Mouse (Mus musculus) limb, embryonic 11.5 days (tissue): Measurements from ENCODE around the gene Nudt2. TPM values are rescaled to one million over a fixed set of nuclear protein-coding genes. Genes with fewer than 3 reads are reported as not detected.

Experiments
- ATAC-seq: fragments of 200-750 bp; cut with Nextera tagmentation; 2 replicates; pipeline ENCODE4 v1.8.0; 2017; ENCODE audit warnings: low read depth; ENCODE audit not compliant: insufficient number of reproducible peaks, low FRiP score, low TSS enrichment
- DNase-seq: peaks from one replicate; pipeline ENCODE4 v3.0.0-alpha.2; 2015; ENCODE audit warnings: low spot score
- H3K27ac ChIP-seq: fragments of 300-500 bp; sonication (generic); replicated peaks from 2 replicates; pipeline ENCODE4 v1.5.1; 2014; ENCODE audit warnings: low read depth, mild to moderate bottlenecking, low read length
- H3K27me3 ChIP-seq: fragments of 300-500 bp; sonication (generic); 2 replicates; pipeline ENCODE4 v1.6.1; 2014; ENCODE audit warnings: mild to moderate bottlenecking, low read length, mixed read lengths; ENCODE audit not compliant: control insufficient read depth, insufficient read depth
- H3K36me3 ChIP-seq: fragments of 300-500 bp; sonication (generic); 2 replicates; pipeline ENCODE4 v1.6.1; 2014; ENCODE audit warnings: mild to moderate bottlenecking, low read length, moderate library complexity, mixed read lengths; ENCODE audit not compliant: control insufficient read depth, insufficient read depth
- H3K4me1 ChIP-seq: fragments of 300-500 bp; sonication (generic); 2 replicates; pipeline ENCODE4 v1.6.1; 2014; ENCODE audit warnings: low read length, mixed read lengths; ENCODE audit not compliant: control insufficient read depth, insufficient read depth
- H3K4me2 ChIP-seq: fragments of 300-500 bp; sonication (generic); 2 replicates; pipeline ENCODE4 v1.6.1; 2014; ENCODE audit warnings: low read depth, mild to moderate bottlenecking, moderate library complexity; ENCODE audit not compliant: severe bottlenecking
- H3K4me3 ChIP-seq: fragments of 300-500 bp; sonication (generic); 2 replicates; pipeline ENCODE4 v1.5.1; 2014; ENCODE audit warnings: low read depth, low read length
- H3K9ac ChIP-seq: fragments of 300-500 bp; sonication (generic); 2 replicates; pipeline ENCODE4 v1.6.1; 2014; ENCODE audit warnings: mild to moderate bottlenecking, low read length
- H3K9me3 ChIP-seq: fragments of 300-500 bp; sonication (generic); 2 replicates; pipeline ENCODE4 v1.6.1; 2016; ENCODE audit warnings: low read length; ENCODE audit not compliant: control insufficient read depth
- WGBS: fragments of 180-500 bp; shearing (Covaris S2); extraction: QIAGEN DNeasy Blood & Tissue Kit; methylation state at CpG from one replicate; pipeline ENCODE4 v1.1.7; 2014; 5-methylcytosine and 5-hydroxymethylcytosine counted together
- polyA plus RNA-seq: library from polyadenylated mRNA; unstranded; fragments of >200 nt; fragmentation: Nextera tagmentation; extraction: Ambion mirVana; gene quantifications from 2 replicates; pipeline ENCODE4 v1.2.1, GENCODE M21; 2014

Gene Nudt2
- polyA plus RNA-seq, 1 experiment from 2014 or later: 53.3 TPM

GRCm38 (mm10) chr4:41506156-41506555, 41.2 kb downstream of the Nudt2 start:
- no peak overlapping the region for H3K27ac ChIP-seq
- H3K27me3 ChIP-seq: peaks cover 10% of the 10 kb centered on the region; the same call in 1 of the 2 replicates
- no peak for ATAC-seq
- 10% methylated on average over 13 of the region's 13 CpGs for WGBS
- H3K4me1 ChIP-seq: peaks cover 16% of the 10 kb centered on the region
- DNase-seq: peak; percentile 62
- no peak overlapping the region for H3K4me3 ChIP-seq
- no peaks in the 10 kb centered on the region for H3K36me3 ChIP-seq
- H3K4me2 ChIP-seq: no peak overlapping the region
- H3K9me3 ChIP-seq: no peaks in the 10 kb centered on the region
- no peak overlapping the region for H3K9ac ChIP-seq

- Histone ChIP-seq H3K4me3 (peak overlapping the region; percentile 32), H3K9ac (peak overlapping the region; percentile 34), H3K4me1 (peaks cover 16% of the 10 kb centered on the region), H3K27ac (no peak overlapping the region), H3K36me3 (no peaks in the 10 kb centered on the region), H3K27me3 (peaks cover 3% of the 10 kb centered on the region; the same call in 1 of the 2 replicates), H3K9me3 (no peaks in the 10 kb centered on the region), H3K4me2 (peak overlapping the region; percentile 60)
- WGBS: under 1% methylated on average over 29 of the region's 29 CpGs
- ATAC-seq (peak; percentile 61; the same call in 1 of the 2 replicates), DNase-seq (peak; percentile 92)
Observed at GRCm38 (mm10) chr4:41506906-41507305, 42.0 kb downstream of the Nudt2 start.

- H3K4me2 ChIP-seq: peak overlapping the region; percentile 60
- H3K4me1 ChIP-seq: peaks cover 12% of the 10 kb centered on the region
- H3K9ac ChIP-seq: peak overlapping the region; percentile 34
- H3K4me3 ChIP-seq: peak overlapping the region; percentile 32
- ATAC-seq: no peak
- no peaks in the 10 kb centered on the region for H3K36me3 ChIP-seq
- no peaks in the 10 kb centered on the region for H3K9me3 ChIP-seq
- H3K27ac ChIP-seq: no peak overlapping the region
- DNase-seq: peak; percentile 52
- no peaks in the 10 kb centered on the region for H3K27me3 ChIP-seq
- 1% methylated on average over 22 of the region's 22 CpGs for WGBS
Observed at GRCm38 (mm10) chr4:41507326-41507924, 42.5 kb downstream of the Nudt2 start.

- WGBS: 40% methylated on average over 7 of the region's 7 CpGs
- Histone ChIP-seq H3K27ac (no peak overlapping the region), H3K9me3 (no peaks in the 10 kb centered on the region), H3K4me3 (no peak overlapping the region), H3K4me2 (no peak overlapping the region), H3K36me3 (no peaks in the 10 kb centered on the region), H3K27me3 (no peaks in the 10 kb centered on the region), H3K9ac (no peak overlapping the region), H3K4me1 (peaks cover 9% of the 10 kb centered on the region)
- ATAC-seq: no peak
- DNase-seq: no peak
Observed at GRCm38 (mm10) chr4:41507998-41508397, 43.0 kb downstream of the Nudt2 start.

- Histone ChIP-seq H3K9me3 (no peaks in the 10 kb centered on the region), H3K4me1 (peaks cover 7% of the 10 kb centered on the region; the same call in 1 of the 2 replicates), H3K4me2 (no peak overlapping the region), H3K27me3 (no peaks in the 10 kb centered on the region), H3K36me3 (no peaks in the 10 kb centered on the region), H3K27ac (peak overlapping the region; percentile 32; the same call in 1 of the 2 replicates), H3K4me3 (no peak overlapping the region), H3K9ac (0 out of 2 replicates have a peak overlapping the region, but pooled peaks have one; percentile 32)
- ATAC-seq: no peak
- 15% methylated on average over 4 of the region's 4 CpGs for WGBS
- peak; percentile 34 for DNase-seq
Observed at GRCm38 (mm10) chr4:41513309-41513708, 48.4 kb downstream of the Nudt2 start.

- Histone ChIP-seq H3K4me1 (peaks cover 7% of the 10 kb centered on the region; the same call in 1 of the 2 replicates), H3K4me2 (peak overlapping the region; percentile 8; the same call in 1 of the 2 replicates), H3K27me3 (no peaks in the 10 kb centered on the region), H3K9ac (0 out of 2 replicates have a peak overlapping the region, but pooled peaks have one; percentile 32), H3K4me3 (no peak overlapping the region), H3K27ac (peak overlapping the region; percentile 24; the same call in 1 of the 2 replicates), H3K36me3 (no peaks in the 10 kb centered on the region), H3K9me3 (no peaks in the 10 kb centered on the region)
- ATAC-seq (no peak), DNase-seq (peak; percentile 55)
- WGBS: 6% methylated on average over 8 of the region's 8 CpGs
Observed at GRCm38 (mm10) chr4:41513714-41514113, 48.8 kb downstream of the Nudt2 start.

- Histone ChIP-seq H3K4me2 (no peak within 1 kb of the TSS), H3K4me1 (peaks cover 7% of the 10 kb centered on the region; the same call in 1 of the 2 replicates), H3K27ac (no peak within 1 kb of the TSS), H3K36me3 (no peaks in the 10 kb centered on the region), H3K9ac (no peak within 1 kb of the TSS), H3K27me3 (0 out of 2 replicates have a peak, but pooled peaks cover 3% of the 10 kb centered on the region), H3K9me3 (no peaks in the 10 kb centered on the region), H3K4me3 (no peak within 1 kb of the TSS)
- 83% methylated on average over 2 of the region's 2 CpGs for WGBS
- ATAC-seq (no peak), DNase-seq (no peak)
Observed at GRCm38 (mm10) chr4:41517233-41517632, 52.3 kb downstream of the Nudt2 start, which contains the start of gene 1110017D15Rik. Gene 1110017D15Rik, minus strand, starts transcription at chr4:41517333.

GRCm38 (mm10) chr4:41518349-41518748, 53.4 kb downstream of the Nudt2 start:
- Histone ChIP-seq H3K9me3 (no peaks in the 10 kb centered on the region), H3K36me3 (no peaks in the 10 kb centered on the region), H3K27me3 (0 out of 2 replicates have a peak, but pooled peaks cover 3% of the 10 kb centered on the region), H3K9ac (no peak overlapping the region), H3K4me1 (peaks cover 5% of the 10 kb centered on the region; the same call in 1 of the 2 replicates), H3K27ac (no peak overlapping the region), H3K4me2 (no peak overlapping the region), H3K4me3 (no peak overlapping the region)
- 71% methylated on average over 7 of the region's 7 CpGs for WGBS
- ATAC-seq (no peak), DNase-seq (no peak)
